Mouse (Mus musculus) cerebellum, adult 2 months (tissue): ENCODE measurements around the gene Col20a1.

Experiments used
- CTCF ChIP-seq: fragments of 200-500 bp; IDR thresholded peaks from 2 replicates; pipeline ENCODE4 v1.5.1; 2011; ENCODE audit warnings: low read depth, mild to moderate bottlenecking, control low read depth, low read length, moderate library complexity, borderline replicate concordance; ENCODE audit not compliant: insufficient read depth
- POLR2A ChIP-seq: fragments of 200-500 bp; IDR thresholded peaks from 2 replicates; pipeline ENCODE4 v1.6.1; 2011; ENCODE audit warnings: low read length, control low read depth, borderline replicate concordance; ENCODE audit not compliant: insufficient read depth

DNA sequence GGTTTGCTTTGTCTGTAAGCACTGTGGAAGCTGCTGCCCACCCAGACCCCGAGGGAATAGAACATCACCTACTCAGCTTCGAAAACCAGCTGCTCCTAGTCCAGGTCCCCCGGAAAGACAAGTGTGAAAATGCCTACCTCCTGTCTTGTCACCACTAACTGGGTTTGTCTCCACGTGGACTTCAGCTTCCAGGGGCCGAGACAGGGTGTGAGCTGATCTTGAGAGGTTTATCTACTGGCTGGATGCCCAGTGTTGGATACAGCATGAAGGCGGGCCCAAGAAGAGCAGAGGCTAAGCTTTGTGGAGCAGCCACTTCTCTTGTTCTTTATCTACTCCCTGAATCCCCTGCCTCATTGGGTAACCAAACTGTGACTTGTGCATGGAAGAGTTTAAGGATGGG lies 47.0 kb downstream of the Col20a1 start:
- TF ChIP-seq CTCF (no peak), POLR2A (no peak)
